Mouse (Mus musculus) Patski (cell line): ENCODE measurements around the gene Ilkap. TPM values are rescaled to one million over a fixed set of nuclear protein-coding genes. Genes with fewer than 3 reads are reported as not detected.

Experiments used
- ATAC-seq: fragments of 100-300 bp; one replicate; pipeline ENCODE4 v1.8.0; 2021
- CTCF ChIA-PET: fragments of 350-600 bp; sonication (Branson Sonifier 250); formaldehyde crosslinking; loops from one replicate; lab custom pipeline; 2022; ENCODE audit warnings: inconsistent platforms; lab: Charles Lee
- POLR2A ChIA-PET: fragments of 350-600 bp; sonication (Branson Sonifier 250); formaldehyde crosslinking; loops from one replicate; lab custom pipeline; 2022; ENCODE audit warnings: antibody characterized with exemption, inconsistent platforms; lab: Charles Lee
- DNase-seq: peaks from one replicate; pipeline ENCODE4 v3.0.0-alpha.2; 2011; ENCODE audit warnings: low read depth, low spot score
- H3K27me3 ChIP-seq: fragments of 371-371 bp; one replicate; pipeline ENCODE4 v1.5.1; 2021
- CTCF ChIP-seq: fragments of 100-300 bp; IDR thresholded peaks from one replicate; pipeline ENCODE4 v1.5.1; 2021
- in situ Hi-C: fragments of 300-500 bp; cut with MboI; formaldehyde crosslinking; loops from 3 replicates; pipeline ENCODE4 v1.11.1; 2018; ENCODE audit warnings: low pct_unique_long_range_greater_than_20kb, mixed read lengths
- polyA plus RNA-seq: library from polyadenylated mRNA; unstranded; gene quantifications from one replicate; pipeline ENCODE4 v1.2.3, GENCODE M21; 2021

Gene Ilkap
- polyA plus RNA-seq, 1 experiment from 2014 or later, result 82.4 TPM

DNA sequence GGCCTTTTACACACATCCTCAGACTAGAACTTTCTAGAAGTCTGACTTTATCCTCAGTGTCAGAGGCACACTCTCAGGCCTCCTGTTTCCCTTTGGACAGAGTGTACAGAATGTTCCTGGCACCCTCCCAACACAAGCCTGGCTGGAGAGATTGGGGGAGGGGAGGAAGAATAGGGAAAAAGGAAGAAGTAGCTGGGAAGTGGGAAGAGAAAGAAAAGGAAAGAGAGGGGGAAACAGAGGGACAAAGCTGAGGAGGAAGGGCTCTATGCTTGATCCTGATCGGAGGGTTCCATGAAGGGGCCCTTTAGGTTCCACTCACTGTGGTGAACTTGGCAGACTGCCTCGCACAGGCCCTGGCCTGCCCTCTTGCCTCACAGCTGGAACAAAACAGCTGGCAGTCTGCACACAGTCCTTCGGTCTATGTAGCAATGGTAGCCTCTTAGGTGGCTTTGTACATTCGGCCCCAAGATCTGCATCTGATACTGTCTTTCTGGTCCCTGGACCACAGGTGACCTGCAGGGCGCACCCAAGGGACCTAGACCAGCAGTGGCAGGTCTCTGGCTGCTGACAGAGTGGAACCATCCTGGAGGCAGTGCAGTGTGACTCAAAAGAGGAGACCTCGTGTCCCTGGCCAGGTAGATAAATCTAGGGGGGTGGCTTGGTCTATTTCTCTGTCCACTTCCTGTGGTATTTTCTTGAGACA lies 37.9 kb upstream of the Ilkap start:
- ChIA-PET POLR2A (interaction anchor here (1.0 kb wide), 1 partner anchor 23 kb away, joined by 3 read pairs; the partner anchor contains the start of gene Hes6), CTCF (interaction anchor here (0.8 to 1.5 kb wide), 3 partner anchors 20 to 47 kb away, joined by 5 to 7 read pairs (median 6); no protein-coding TSS in a partner anchor)
- no peak for TF ChIP-seq CTCF
- no peak for ATAC-seq
- in situ Hi-C loops, result no loop called here
- DNase-seq, result no peak
- H3K27me3 ChIP-seq, result no peaks in the 10 kb centered on the region

GRCm38 (mm10) chr1:91435606-91436130 lies 37.1 kb upstream of the Ilkap start:
- in situ Hi-C loops, result no loop called here
- H3K27me3 ChIP-seq, result no peaks in the 10 kb centered on the region
- CTCF ChIA-PET, result interaction anchor here (0.8 to 1.3 kb wide), 2 partner anchors 19 to 48 kb away, joined by 5 to 7 read pairs; no protein-coding TSS in a partner anchor
- POLR2A ChIA-PET, result interaction anchor here (1.0 kb wide), 1 partner anchor 22 kb away, joined by 3 read pairs; the partner anchor contains the start of gene Hes6
- no peak for TF ChIP-seq CTCF
- DNase-seq (no peak), ATAC-seq (no peak)

GRCm38 (mm10) chr1:91434905-91435304 lies 36.3 kb upstream of the Ilkap start:
- DNase-seq (no peak), ATAC-seq (no peak)
- no peak for TF ChIP-seq CTCF
- no peaks in the 10 kb centered on the region for H3K27me3 ChIP-seq
- ChIA-PET POLR2A (no interaction called here), CTCF (interaction anchor here (1.2 kb wide), 1 partner anchor 48 kb away, joined by 4 read pairs; no protein-coding TSS in a partner anchor)
- in situ Hi-C loops, result no loop called here

- H3K27me3 ChIP-seq, result no peaks in the 10 kb centered on the region
- ATAC-seq (no peak), DNase-seq (no peak)
- no peak for TF ChIP-seq CTCF
- POLR2A ChIA-PET, result no interaction called here
- CTCF ChIA-PET, result interaction anchor here (5.3 kb wide), 1 partner anchor 52 kb away, joined by 40 read pairs; no protein-coding TSS in a partner anchor
- in situ Hi-C loops, result no loop called here
Observed at GRCm38 (mm10) chr1:91430761-91431160, 32.1 kb upstream of the Ilkap start.

DNA sequence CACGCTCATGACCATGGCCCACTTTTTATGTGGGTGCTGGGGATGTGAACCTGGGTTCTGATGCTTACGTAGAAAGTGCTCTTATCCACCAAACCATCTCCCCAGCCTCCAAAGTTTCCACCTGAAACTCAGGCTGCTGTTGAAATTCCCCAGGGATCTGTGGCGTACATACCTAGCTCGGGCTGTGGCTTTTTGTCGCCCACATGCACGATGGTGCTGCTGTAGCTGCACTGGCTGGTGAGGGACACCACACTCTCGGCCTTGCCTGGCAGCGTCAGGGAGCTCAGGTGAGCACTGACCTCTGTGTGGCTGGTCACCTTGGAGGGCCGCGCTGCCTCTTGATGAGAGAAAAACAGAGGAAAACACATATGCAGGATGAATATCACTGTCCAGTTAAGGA lies 30.6 kb upstream of the Ilkap start:
- ATAC-seq, result no peak
- POLR2A ChIA-PET, result interaction anchor here (0.7 kb wide), 1 partner anchor 26 kb away, joined by 3 read pairs; no protein-coding TSS in a partner anchor
- in situ Hi-C loops, result loop anchor here (5.0 kb wide), 1 partner anchor 58 kb away; no protein-coding TSS in a partner anchor

GRCm38 (mm10) chr1:91428614-91429013 lies 30.0 kb upstream of the Ilkap start:
- no peak for TF ChIP-seq CTCF
- CTCF ChIA-PET, result interaction anchor here (0.6 to 5.3 kb wide), 4 partner anchors 13 to 54 kb away, joined by 3 to 40 read pairs (median 4); no protein-coding TSS in a partner anchor
- no peak for DNase-seq
- no peaks in the 10 kb centered on the region for H3K27me3 ChIP-seq
- POLR2A ChIA-PET, result interaction anchor here (0.7 to 1.4 kb wide), 2 partner anchors 27 to 54 kb away, joined by 3 read pairs; no protein-coding TSS in a partner anchor
- no peak for ATAC-seq
- in situ Hi-C loops, result loop anchor here (5.0 kb wide), 1 partner anchor 59 kb away; no protein-coding TSS in a partner anchor

More for the DNA sequence above, 30.6 kb upstream of the Ilkap start:
- CTCF ChIA-PET, result interaction anchor here (1.4 to 5.3 kb wide), 3 partner anchors 11 to 54 kb away, joined by 3 to 40 read pairs (median 5); no protein-coding TSS in a partner anchor
- no peak for DNase-seq
- no peak for TF ChIP-seq CTCF
- no peaks in the 10 kb centered on the region for H3K27me3 ChIP-seq

DNA sequence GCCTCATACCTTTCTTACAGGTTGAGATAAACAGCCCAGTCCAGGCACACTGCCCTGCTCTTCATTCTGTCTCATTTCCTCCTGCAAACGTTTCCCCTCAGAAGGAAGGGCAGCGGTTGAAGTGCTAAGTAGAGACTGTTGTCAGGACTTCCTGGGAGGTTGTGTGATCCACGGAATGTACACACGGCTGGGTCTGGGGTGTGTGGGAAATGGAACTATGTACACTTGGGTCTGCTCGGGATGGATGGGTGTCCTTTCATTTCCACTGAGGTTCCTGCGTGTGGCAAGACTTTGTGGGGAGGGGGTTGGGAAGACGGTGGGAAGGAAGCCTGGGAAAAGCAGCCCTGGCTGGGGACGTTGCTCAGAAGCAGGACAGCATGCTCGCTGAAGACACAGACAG lies 27.8 kb upstream of the Ilkap start:
- H3K27me3 ChIP-seq, result no peaks in the 10 kb centered on the region
- ChIA-PET CTCF (interaction anchor here (1.0 to 5.3 kb wide), 3 partner anchors 13 to 57 kb away, joined by 3 to 40 read pairs (median 3); partner anchors contain the start of gene Hes6), POLR2A (no interaction called here)
- in situ Hi-C loops, result loop anchor here (5.0 kb wide), 1 partner anchor 61 kb away; no protein-coding TSS in a partner anchor
- no peak for TF ChIP-seq CTCF
- DNase-seq (no peak), ATAC-seq (no peak)

GRCm38 (mm10) chr1:91420601-91421065 lies 22.0 kb upstream of the Ilkap start:
- no peaks in the 10 kb centered on the region for H3K27me3 ChIP-seq
- in situ Hi-C loops, result no loop called here
- no peak for ATAC-seq
- no peak for TF ChIP-seq CTCF
- ChIA-PET CTCF (interaction anchor here (1.5 kb wide), 1 partner anchor 63 kb away, joined by 6 read pairs; no protein-coding TSS in a partner anchor), POLR2A (no interaction called here)
- DNase-seq, result no peak

DNA sequence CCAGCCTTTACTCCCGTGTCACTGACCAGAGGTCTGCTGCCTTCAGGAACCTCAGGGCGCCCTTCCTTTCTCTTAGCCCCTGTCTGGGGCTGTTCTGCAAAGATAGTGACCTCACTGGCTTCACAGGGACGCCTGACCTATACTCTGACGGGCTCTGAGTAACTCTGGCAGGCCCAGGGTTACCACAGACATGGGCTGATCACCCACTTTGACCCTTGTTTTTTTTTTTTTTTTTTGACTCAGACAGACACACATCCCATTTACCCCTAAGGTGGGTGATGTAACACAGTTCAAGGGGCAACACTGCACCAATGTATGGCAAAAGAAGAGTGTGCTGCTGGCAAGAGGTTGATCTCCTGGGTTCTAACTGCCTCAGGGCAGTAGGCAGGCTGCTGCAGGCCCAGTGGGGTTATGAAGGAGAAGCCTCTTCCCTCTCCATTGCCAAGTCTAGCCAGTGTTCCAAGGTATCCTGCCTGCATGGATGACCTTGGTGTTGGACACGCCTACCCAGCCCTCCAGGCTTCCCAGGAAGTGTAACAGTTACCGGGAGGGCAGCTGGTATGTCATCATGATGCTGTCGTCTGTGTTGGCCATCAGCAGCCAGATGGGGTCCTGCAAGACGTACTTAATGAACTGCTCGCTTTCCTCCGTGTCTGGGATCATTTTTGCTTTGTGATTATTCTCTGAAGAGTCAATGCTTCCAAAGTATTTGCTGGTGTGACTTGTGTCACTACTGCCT lies 21.4 kb upstream of the Ilkap start:
- no peak for DNase-seq
- in situ Hi-C loops, result no loop called here
- TF ChIP-seq CTCF, result no peak
- CTCF ChIA-PET, result interaction anchor here (1.5 kb wide), 1 partner anchor 63 kb away, joined by 6 read pairs; no protein-coding TSS in a partner anchor
- no peaks in the 10 kb centered on the region for H3K27me3 ChIP-seq
- POLR2A ChIA-PET, result no interaction called here
- no peak for ATAC-seq

- no peak for TF ChIP-seq CTCF
- DNase-seq (no peak), ATAC-seq (no peak)
- in situ Hi-C loops, result no loop called here
- POLR2A ChIA-PET, result no interaction called here
- H3K27me3 ChIP-seq, result no peaks in the 10 kb centered on the region
- CTCF ChIA-PET, result interaction anchor here (0.7 kb wide), 1 partner anchor 12 kb away, joined by 3 read pairs; no protein-coding TSS in a partner anchor
Observed at GRCm38 (mm10) chr1:91417991-91418390, 19.4 kb upstream of the Ilkap start.
